Mouse (Mus musculus): Measurements from ENCODE around the gene Dact2. TPM values are rescaled to one million over a fixed set of nuclear protein-coding genes. Genes with fewer than 3 reads are reported as not detected.

The Dact2 gene
- not detected in 2 replicates for total RNA-seq (2023)

DNA sequence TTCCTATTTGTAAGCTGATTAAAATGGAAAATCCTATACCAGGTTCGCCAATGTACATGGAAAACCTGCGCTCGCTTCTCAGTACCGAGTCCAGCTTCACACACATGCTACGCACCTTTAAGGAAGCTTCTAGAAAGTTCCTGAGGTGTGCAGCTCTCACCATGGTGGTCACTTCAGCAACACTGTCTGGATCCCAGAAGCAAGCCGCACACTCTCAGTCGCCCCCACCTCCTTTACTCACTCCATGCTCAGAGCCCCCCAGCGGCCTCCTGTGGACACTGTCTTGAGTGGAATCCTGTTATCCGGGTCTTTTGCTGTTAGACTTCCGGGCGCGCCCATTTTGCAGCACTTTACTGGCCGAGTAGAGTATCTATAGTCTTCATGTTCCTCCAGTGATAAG lies at the start of gene Dact2:
TSS of gene Dact2 (minus strand) at position 244 of the 400 bp plus-strand sequence.

Other genes with a start within 250 kb of the Dact2 start
- not detected in 2 replicates for gene Gm7356, start 200.6 kb downstream of the Dact2 start, total RNA-seq (2023)
- not detected in 2 replicates for gene Gm7358, start 144.8 kb downstream of the Dact2 start, total RNA-seq (2023)
- gene Smoc2, start 75.2 kb upstream of the Dact2 start, total RNA-seq (2023), result 0.16 TPM in 1 of 2 replicates, not detected in the other

All from neutrophil, adult 65 days (primary cell).